Mouse (Mus musculus): ENCODE data around the gene Comt. TPM values are rescaled to one million over a fixed set of nuclear protein-coding genes. Genes with fewer than 3 reads are reported as not detected.

Gene Comt
- total and polyA plus RNA-seq, 3 experiments: 139 to 208 (median 150) TPM

DNA sequence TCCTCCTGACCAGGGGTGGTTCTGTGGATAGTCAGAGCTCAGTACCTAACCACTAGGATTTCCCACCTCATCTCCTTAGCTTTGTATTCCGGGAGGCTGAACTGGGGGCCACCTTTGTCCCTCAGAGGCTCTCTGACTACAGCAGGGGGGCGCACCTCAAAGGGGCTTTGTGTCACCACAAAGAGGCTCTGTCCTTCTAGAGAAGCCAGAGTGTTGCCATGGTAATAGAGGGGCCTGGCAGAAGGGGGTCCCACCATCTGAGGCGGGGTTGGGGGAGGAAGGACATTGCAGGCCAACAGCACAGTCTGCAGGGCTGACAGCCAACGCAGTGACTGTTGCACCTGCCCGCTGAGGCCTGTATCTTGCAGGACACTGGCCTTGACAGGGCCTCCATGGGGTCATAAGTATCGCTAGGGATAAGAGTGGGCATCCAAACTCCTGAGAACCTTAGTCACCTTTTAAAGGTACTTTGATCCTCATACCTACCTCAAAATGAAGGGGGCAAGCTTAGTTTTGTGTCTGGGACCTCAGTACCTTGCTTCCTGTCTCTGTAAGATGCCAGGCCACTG, 46.1 kb downstream of the Comt start:
- no peak overlapping the region for H3K27ac ChIP-seq
- intact Hi-C loops (cut with DNase I): no loop called here
- H3K4me1 ChIP-seq (ENCODE audit: control insufficient read depth, insufficient read depth, low read length): no peaks in the 10 kb centered on the region
- H3K9ac ChIP-seq (ENCODE audit: low read depth, low read length): no peak overlapping the region
- no peak overlapping the region for H3K4me3 ChIP-seq
- WGBS: 72% methylated on average over 6 of the region's 6 CpGs
- H3K79me2 ChIP-seq (replicated peaks; ENCODE audit: control insufficient read depth, insufficient read depth, low read length): no peaks in the 10 kb centered on the region
- no peaks in the 10 kb centered on the region for H3K27me3 ChIP-seq (ENCODE audit: control insufficient read depth, insufficient read depth, low read length)
- no peak for DNase-seq
- H3K36me3 ChIP-seq (ENCODE audit: control insufficient read depth, insufficient read depth, low read length): no peaks in the 10 kb centered on the region
- TF ChIP-seq EP300 (IDR thresholded peaks at IDR 0.05; ENCODE audit: insufficient read depth, low read depth, low read length): no peak
- TF ChIP-seq CTCF (IDR thresholded peaks at IDR 0.05): no peak
- no peak for TF ChIP-seq POLR2A (IDR thresholded peaks at IDR 0.05; ENCODE audit: insufficient read depth, low read depth, low read length)

DNA sequence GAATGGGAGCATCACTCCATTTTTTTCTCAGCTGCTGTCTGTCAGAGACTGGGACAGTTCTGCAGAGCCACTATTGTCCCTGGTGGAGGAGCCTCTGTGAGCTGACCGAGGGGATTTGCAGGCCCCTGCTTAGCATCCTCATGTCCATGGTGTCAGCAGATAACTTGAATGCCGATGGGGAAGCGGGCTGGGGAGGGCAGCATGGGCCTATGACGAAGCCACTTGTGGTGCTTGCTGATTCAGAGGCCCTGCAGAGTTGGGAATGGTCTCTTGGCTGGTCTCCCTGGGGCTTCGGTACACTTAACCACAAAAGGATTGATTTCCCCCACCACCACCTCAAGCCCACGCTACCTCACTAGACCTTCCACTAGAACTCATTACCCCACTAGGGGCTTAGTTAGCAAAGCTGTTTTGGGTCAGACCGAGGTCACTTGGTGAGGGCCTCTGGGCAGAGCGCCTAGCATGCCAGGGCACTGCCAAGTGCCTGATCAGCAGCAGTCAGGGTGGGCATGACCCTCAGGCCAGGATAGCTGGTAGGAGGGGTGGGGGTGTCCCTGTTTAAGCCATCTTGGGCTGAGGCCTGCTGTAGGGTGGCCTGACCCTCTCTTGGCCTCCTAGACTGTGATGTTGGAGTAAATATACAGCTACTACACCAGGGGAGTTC, 47.2 kb downstream of the Comt start:
- no peak overlapping the region for H3K4me3 ChIP-seq
- intact Hi-C loops (cut with DNase I): no loop called here
- 69% methylated on average over 8 of the region's 8 CpGs for WGBS
- no peaks in the 10 kb centered on the region for H3K4me1 ChIP-seq (ENCODE audit: control insufficient read depth, insufficient read depth, low read length)
- H3K27ac ChIP-seq: no peak overlapping the region
- H3K79me2 ChIP-seq (replicated peaks; ENCODE audit: control insufficient read depth, insufficient read depth, low read length): no peaks in the 10 kb centered on the region
- no peak overlapping the region for H3K9ac ChIP-seq (ENCODE audit: low read depth, low read length)
- no peaks in the 10 kb centered on the region for H3K36me3 ChIP-seq (ENCODE audit: control insufficient read depth, insufficient read depth, low read length)
- no peak for DNase-seq
- no peaks in the 10 kb centered on the region for H3K27me3 ChIP-seq (ENCODE audit: control insufficient read depth, insufficient read depth, low read length)
- no peak for TF ChIP-seq EP300 (IDR thresholded peaks at IDR 0.05; ENCODE audit: insufficient read depth, low read depth, low read length)
- TF ChIP-seq POLR2A (IDR thresholded peaks at IDR 0.05; ENCODE audit: insufficient read depth, low read depth, low read length): no peak
- TF ChIP-seq CTCF (IDR thresholded peaks at IDR 0.05): no peak

GRCm38 (mm10) chr16:18378489-18378888, 48.2 kb downstream of the Comt start:
- Histone ChIP-seq H3K79me2 (replicated peaks; ENCODE audit: control insufficient read depth, insufficient read depth, low read length) (no peaks in the 10 kb centered on the region), H3K27ac (no peak overlapping the region), H3K4me3 (no peak overlapping the region), H3K36me3 (ENCODE audit: control insufficient read depth, insufficient read depth, low read length) (no peaks in the 10 kb centered on the region), H3K9ac (ENCODE audit: low read depth, low read length) (no peak overlapping the region), H3K4me1 (ENCODE audit: control insufficient read depth, insufficient read depth, low read length) (no peaks in the 10 kb centered on the region), H3K27me3 (ENCODE audit: control insufficient read depth, insufficient read depth, low read length) (no peaks in the 10 kb centered on the region)
- no peak for DNase-seq
- intact Hi-C loops (cut with DNase I): no loop called here
- TF ChIP-seq EP300 (IDR thresholded peaks at IDR 0.05; ENCODE audit: insufficient read depth, low read depth, low read length): no peak
- no peak for TF ChIP-seq POLR2A (IDR thresholded peaks at IDR 0.05; ENCODE audit: insufficient read depth, low read depth, low read length)
- TF ChIP-seq CTCF (IDR thresholded peaks at IDR 0.05): no peak
- WGBS: 50% methylated on average over 1 of the region's 1 CpGs

DNA sequence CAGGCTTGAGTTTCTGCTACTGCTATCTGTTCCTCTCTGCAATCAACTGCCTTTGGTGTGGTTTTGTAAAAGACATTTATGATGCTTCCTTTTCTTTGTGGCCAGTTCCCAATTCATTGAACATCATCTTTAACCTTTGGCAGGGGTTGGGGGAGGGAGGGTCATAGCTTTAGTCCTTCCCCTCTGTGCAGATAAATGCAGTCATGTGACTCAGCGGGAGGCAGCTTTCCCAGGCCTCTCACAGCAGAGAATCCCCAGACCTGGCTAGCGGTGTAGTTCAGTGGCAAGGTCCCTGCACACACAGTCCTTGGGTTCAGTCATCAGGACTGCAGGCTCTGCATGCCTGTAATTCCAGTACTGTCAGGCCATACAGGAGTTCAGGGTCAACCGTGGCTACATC, 49.4 kb downstream of the Comt start:
- Histone ChIP-seq H3K9ac (ENCODE audit: low read depth, low read length) (no peak overlapping the region), H3K79me2 (replicated peaks; ENCODE audit: control insufficient read depth, insufficient read depth, low read length) (no peaks in the 10 kb centered on the region), H3K4me1 (ENCODE audit: control insufficient read depth, insufficient read depth, low read length) (no peaks in the 10 kb centered on the region), H3K36me3 (ENCODE audit: control insufficient read depth, insufficient read depth, low read length) (no peaks in the 10 kb centered on the region), H3K27ac (no peak overlapping the region), H3K27me3 (ENCODE audit: control insufficient read depth, insufficient read depth, low read length) (no peaks in the 10 kb centered on the region), H3K4me3 (no peak overlapping the region)
- no peak for DNase-seq
- 25% methylated on average over 3 of the region's 3 CpGs for WGBS
- TF ChIP-seq POLR2A (IDR thresholded peaks at IDR 0.05; ENCODE audit: insufficient read depth, low read depth, low read length) (no peak), CTCF (IDR thresholded peaks at IDR 0.05) (no peak), EP300 (IDR thresholded peaks at IDR 0.05; ENCODE audit: insufficient read depth, low read depth, low read length) (no peak)
- intact Hi-C loops (cut with DNase I): no loop called here

DNA sequence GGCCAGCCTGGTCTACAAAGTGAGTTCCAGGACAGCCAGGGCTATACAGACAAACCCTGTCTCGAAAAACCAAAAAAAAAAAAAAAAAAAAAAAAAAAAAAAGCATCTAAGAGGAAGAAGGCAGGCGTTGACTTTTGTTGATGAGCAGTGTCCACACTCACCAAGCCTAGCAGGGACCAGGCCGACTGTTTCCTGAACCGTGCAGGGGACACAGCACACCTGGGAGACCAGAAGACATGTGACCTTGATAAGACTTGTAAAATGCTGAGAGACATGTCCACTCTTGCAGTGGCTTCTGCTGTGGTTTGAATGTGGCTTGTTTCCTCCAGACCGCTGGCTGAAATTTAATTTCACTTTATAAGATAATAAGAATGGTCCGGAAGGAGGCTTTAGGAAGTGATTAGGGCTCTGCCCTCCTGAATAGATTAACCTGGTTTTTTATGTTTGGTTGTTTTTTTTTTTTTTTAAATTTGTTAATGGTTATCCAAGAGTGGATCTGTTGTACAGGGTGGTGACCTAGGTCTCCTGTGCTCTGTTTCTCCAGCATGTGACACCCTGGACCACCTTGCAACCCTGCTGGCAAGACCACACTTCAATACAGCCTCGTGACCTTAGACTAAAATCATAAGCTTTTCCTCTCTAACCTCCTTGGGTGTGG, 50.2 kb downstream of the Comt start:
- no peak overlapping the region for H3K9ac ChIP-seq (ENCODE audit: low read depth, low read length)
- H3K79me2 ChIP-seq (replicated peaks; ENCODE audit: control insufficient read depth, insufficient read depth, low read length): no peaks in the 10 kb centered on the region
- no peak for DNase-seq
- no peaks in the 10 kb centered on the region for H3K4me1 ChIP-seq (ENCODE audit: control insufficient read depth, insufficient read depth, low read length)
- 59% methylated on average over 7 of the region's 7 CpGs for WGBS
- H3K4me3 ChIP-seq: no peak overlapping the region
- no peaks in the 10 kb centered on the region for H3K36me3 ChIP-seq (ENCODE audit: control insufficient read depth, insufficient read depth, low read length)
- intact Hi-C loops (cut with DNase I): no loop called here
- no peak overlapping the region for H3K27ac ChIP-seq
- TF ChIP-seq POLR2A (IDR thresholded peaks at IDR 0.05; ENCODE audit: insufficient read depth, low read depth, low read length): no peak
- TF ChIP-seq CTCF (IDR thresholded peaks at IDR 0.05): no peak
- TF ChIP-seq EP300 (IDR thresholded peaks at IDR 0.05; ENCODE audit: insufficient read depth, low read depth, low read length): no peak
- H3K27me3 ChIP-seq (ENCODE audit: control insufficient read depth, insufficient read depth, low read length): no peaks in the 10 kb centered on the region

DNA sequence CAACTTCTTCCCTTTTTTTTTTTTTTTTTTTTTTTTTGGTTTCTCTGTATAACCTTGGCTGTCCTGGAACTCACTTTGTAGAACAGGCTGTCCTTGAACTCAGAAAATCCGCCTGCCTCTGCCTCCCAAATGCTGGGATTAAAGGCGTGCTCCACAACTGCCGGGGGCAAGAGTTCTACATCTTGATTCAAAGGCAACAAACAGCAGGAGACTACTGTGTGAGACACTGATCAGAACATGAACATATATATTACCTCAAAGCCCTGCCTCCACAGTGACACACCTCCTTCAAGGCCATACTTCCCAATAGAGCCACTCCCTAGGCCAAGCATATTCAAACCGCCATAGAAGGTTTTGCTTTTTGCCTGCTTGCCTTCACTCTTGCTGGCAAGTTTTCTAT, 53.0 kb downstream of the Comt start:
- WGBS: 96% methylated on average over 4 of the region's 4 CpGs
- no peak overlapping the region for H3K4me3 ChIP-seq
- intact Hi-C loops (cut with DNase I): no loop called here
- H3K79me2 ChIP-seq (replicated peaks; ENCODE audit: control insufficient read depth, insufficient read depth, low read length): no peaks in the 10 kb centered on the region
- H3K27me3 ChIP-seq (ENCODE audit: control insufficient read depth, insufficient read depth, low read length): no peaks in the 10 kb centered on the region
- H3K36me3 ChIP-seq (ENCODE audit: control insufficient read depth, insufficient read depth, low read length): no peaks in the 10 kb centered on the region
- no peak for DNase-seq
- TF ChIP-seq CTCF (IDR thresholded peaks at IDR 0.05) (no peak), POLR2A (IDR thresholded peaks at IDR 0.05; ENCODE audit: insufficient read depth, low read depth, low read length) (no peak), EP300 (IDR thresholded peaks at IDR 0.05; ENCODE audit: insufficient read depth, low read depth, low read length) (no peak)
- no peaks in the 10 kb centered on the region for H3K4me1 ChIP-seq (ENCODE audit: control insufficient read depth, insufficient read depth, low read length)
- H3K27ac ChIP-seq: no peak overlapping the region
- H3K9ac ChIP-seq (ENCODE audit: low read depth, low read length): no peak overlapping the region

Measured in heart, adult 2 months (tissue).